Mouse (Mus musculus) thymus, postnatal 10 days (tissue): ENCODE measurements around the gene Serpina12.

Experiments used
- DNase-seq, 2 experiments: peaks; one replicate each; pipeline ENCODE4 v3.0.0; 2021; ENCODE audit warnings: low spot score in 2 of 2

Serpina12 gene

GRCm38 (mm10) chr12:104004689-104005088, 39.6 kb downstream of the Serpina12 start:
- no peak for DNase-seq

GRCm38 (mm10) chr12:104003238-104003612, 41.0 kb downstream of the Serpina12 start:
- DNase-seq = no peak

GRCm38 (mm10) chr12:104002569-104003237, 41.5 kb downstream of the Serpina12 start:
- no peak for DNase-seq

- DNase-seq = no peak
Observed at GRCm38 (mm10) chr12:104000594-104000993, 43.6 kb downstream of the Serpina12 start.

- no peak for DNase-seq
Observed at GRCm38 (mm10) chr12:103999611-104000010, 44.6 kb downstream of the Serpina12 start.

- no peak for DNase-seq
Observed at GRCm38 (mm10) chr12:103996513-103996912, 47.7 kb downstream of the Serpina12 start.

GRCm38 (mm10) chr12:103995292-103996072, 48.8 kb downstream of the Serpina12 start:
- peak in 1 of 2 experiments; percentile 26 for DNase-seq

- no peak for DNase-seq
Observed at GRCm38 (mm10) chr12:103992945-103993344, 51.3 kb downstream of the Serpina12 start.

- DNase-seq = no peak
Observed at GRCm38 (mm10) chr12:103989857-103990256, 54.4 kb downstream of the Serpina12 start, which contains the start of gene Serpina11. Gene Serpina11, minus strand, starts transcription at chr12:103989957.

GRCm38 (mm10) chr12:103989514-103989767, 54.8 kb downstream of the Serpina12 start:
- no peak for DNase-seq

- no peak for DNase-seq
Observed at GRCm38 (mm10) chr12:103988754-103989513, 55.3 kb downstream of the Serpina12 start.

- DNase-seq = no peak
Observed at GRCm38 (mm10) chr12:103985868-103986267, 58.4 kb downstream of the Serpina12 start.

GRCm38 (mm10) chr12:103984935-103985334, 59.3 kb downstream of the Serpina12 start:
- DNase-seq = peak in 1 of 2 experiments; percentile 11

- DNase-seq = no peak
Observed at GRCm38 (mm10) chr12:103981646-103982360, 62.4 kb downstream of the Serpina12 start.
